Mouse (Mus musculus): ENCODE data around the gene Lrrc27. TPM values are rescaled to one million over a fixed set of nuclear protein-coding genes. Genes with fewer than 3 reads are reported as not detected.

Gene Lrrc27
- total and polyA plus RNA-seq, 2 experiments, result 0.28 to 1.1 TPM

- Histone ChIP-seq H3K4me1 (ENCODE audit: control insufficient read depth, insufficient read depth, low read length) (0 out of 2 replicates have a peak, but pooled peaks cover 4% of the 10 kb centered on the region), H3K27ac (replicated peaks; ENCODE audit: insufficient read depth, low read depth, low read length) (no peak overlapping the region), H3K79me2 (ENCODE audit: control insufficient read depth, insufficient read depth, low read length) (no peaks in the 10 kb centered on the region), H3K36me3 (ENCODE audit: control insufficient read depth, insufficient read depth, low read length) (no peaks in the 10 kb centered on the region), H3K27me3 (ENCODE audit: control insufficient read depth, insufficient read depth, low read length) (no peaks in the 10 kb centered on the region), H3K4me3 (ENCODE audit: insufficient read depth, low read depth, low read length) (no peak overlapping the region), H3K9ac (ENCODE audit: low read depth, low read length) (no peak overlapping the region)
- DNase-seq (ENCODE audit: extremely low read depth, low read depth, low spot score), result no peak
- TF ChIP-seq CTCF (IDR thresholded peaks at IDR 0.05; ENCODE audit: low read depth, low read length), result no peak
- TF ChIP-seq POLR2A (IDR thresholded peaks at IDR 0.05; ENCODE audit: extremely low read depth, insufficient read depth, low read length), result no peak
- WGBS, result 67% methylated on average over 6 of the region's 6 CpGs
These were observed 52.8 kb downstream of the Lrrc27 start for GRCm38 (mm10) chr7:139265634-139266033.

DNA sequence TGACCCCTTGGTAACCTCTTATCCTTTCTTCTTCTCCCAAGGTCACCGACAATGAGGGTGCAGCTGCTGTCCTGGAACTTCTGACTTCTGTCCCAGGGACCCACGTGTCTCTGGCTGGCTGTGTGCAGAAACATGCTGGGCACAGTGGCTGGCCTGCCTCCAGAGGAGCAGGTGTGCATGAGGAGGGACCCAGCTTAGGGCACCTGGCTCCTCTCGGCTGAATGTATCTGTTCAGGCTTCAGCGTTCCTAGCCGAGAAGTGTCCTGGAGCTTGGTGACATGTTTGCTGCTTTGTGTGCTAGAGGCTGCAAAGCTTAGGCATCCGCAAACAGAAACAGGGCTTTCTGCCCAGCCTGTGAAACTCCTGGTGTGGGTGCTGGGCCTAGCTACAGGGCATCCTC, 53.6 kb downstream of the Lrrc27 start:
- Histone ChIP-seq H3K27me3 (ENCODE audit: control insufficient read depth, insufficient read depth, low read length) (no peaks in the 10 kb centered on the region), H3K9ac (ENCODE audit: low read depth, low read length) (no peak overlapping the region), H3K79me2 (ENCODE audit: control insufficient read depth, insufficient read depth, low read length) (no peaks in the 10 kb centered on the region), H3K4me1 (ENCODE audit: control insufficient read depth, insufficient read depth, low read length) (0 out of 2 replicates have a peak, but pooled peaks cover 4% of the 10 kb centered on the region), H3K4me3 (ENCODE audit: insufficient read depth, low read depth, low read length) (no peak overlapping the region), H3K27ac (replicated peaks; ENCODE audit: insufficient read depth, low read depth, low read length) (no peak overlapping the region), H3K36me3 (ENCODE audit: control insufficient read depth, insufficient read depth, low read length) (no peaks in the 10 kb centered on the region)
- TF ChIP-seq POLR2A (IDR thresholded peaks at IDR 0.05; ENCODE audit: extremely low read depth, insufficient read depth, low read length), result no peak
- no peak for TF ChIP-seq CTCF (IDR thresholded peaks at IDR 0.05; ENCODE audit: low read depth, low read length)
- WGBS, result 47% methylated on average over 6 of the region's 6 CpGs
- peak; percentile 7 for DNase-seq (ENCODE audit: extremely low read depth, low read depth, low spot score)

DNA sequence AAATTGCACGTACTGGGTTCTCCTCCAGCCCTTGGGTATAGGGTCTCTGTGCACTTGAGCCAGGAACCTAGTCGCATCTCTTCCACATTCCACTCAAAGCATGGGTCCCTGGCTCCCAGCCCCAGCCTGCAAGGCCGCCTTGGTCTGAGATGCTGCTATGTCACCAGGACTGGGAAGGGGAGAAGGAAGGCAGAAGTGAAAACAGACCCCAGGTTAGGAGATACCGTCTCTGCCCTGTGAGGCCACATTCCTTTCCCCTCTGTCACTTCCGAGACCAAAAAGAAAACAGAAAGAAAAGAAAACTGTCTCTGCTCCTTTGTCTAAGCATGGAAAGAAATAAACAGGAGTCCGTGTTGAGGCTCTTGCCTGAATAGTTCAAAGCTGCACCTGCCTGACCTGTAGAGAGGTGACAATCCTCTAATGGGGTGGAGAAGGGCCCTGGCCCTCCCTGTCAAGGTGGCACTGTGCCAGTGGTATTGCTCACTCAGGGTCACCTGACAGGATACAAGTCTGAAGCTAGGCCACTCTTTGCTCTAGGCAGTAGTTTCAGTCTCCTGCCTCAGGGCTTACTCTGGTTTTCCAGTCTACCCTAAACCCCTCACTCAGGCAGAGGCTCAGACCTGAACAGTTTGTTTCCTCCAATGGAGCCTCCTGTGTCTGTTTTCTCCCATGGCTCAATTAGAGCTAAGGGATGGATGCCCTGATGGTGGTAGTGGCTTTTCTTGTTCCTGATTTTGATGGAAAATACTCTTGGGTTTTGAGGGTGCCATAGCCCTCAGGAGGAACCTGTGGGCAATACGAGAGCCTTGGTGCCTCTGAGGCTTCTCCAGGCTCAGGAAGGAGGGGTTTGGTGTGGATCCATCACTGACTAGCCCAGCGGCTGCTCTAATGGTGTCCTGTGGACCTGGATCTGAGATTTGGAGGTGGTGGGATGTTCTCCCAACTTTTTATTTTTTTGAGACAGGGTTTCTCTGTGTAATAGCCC, 54.4 kb downstream of the Lrrc27 start:
- H3K4me3 ChIP-seq (ENCODE audit: insufficient read depth, low read depth, low read length), result no peak overlapping the region
- H3K79me2 ChIP-seq (ENCODE audit: control insufficient read depth, insufficient read depth, low read length), result no peaks in the 10 kb centered on the region
- TF ChIP-seq CTCF (IDR thresholded peaks at IDR 0.05; ENCODE audit: low read depth, low read length) (no peak), POLR2A (IDR thresholded peaks at IDR 0.05; ENCODE audit: extremely low read depth, insufficient read depth, low read length) (no peak)
- WGBS, result 78% methylated on average over 8 of the region's 8 CpGs
- H3K27me3 ChIP-seq (ENCODE audit: control insufficient read depth, insufficient read depth, low read length), result no peaks in the 10 kb centered on the region
- 0 out of 2 replicates have a peak, but pooled peaks cover 4% of the 10 kb centered on the region for H3K4me1 ChIP-seq (ENCODE audit: control insufficient read depth, insufficient read depth, low read length)
- no peaks in the 10 kb centered on the region for H3K36me3 ChIP-seq (ENCODE audit: control insufficient read depth, insufficient read depth, low read length)
- DNase-seq (ENCODE audit: extremely low read depth, low read depth, low spot score), result no peak
- no peak overlapping the region for H3K27ac ChIP-seq (replicated peaks; ENCODE audit: insufficient read depth, low read depth, low read length)
- no peak overlapping the region for H3K9ac ChIP-seq (ENCODE audit: low read depth, low read length)

DNA sequence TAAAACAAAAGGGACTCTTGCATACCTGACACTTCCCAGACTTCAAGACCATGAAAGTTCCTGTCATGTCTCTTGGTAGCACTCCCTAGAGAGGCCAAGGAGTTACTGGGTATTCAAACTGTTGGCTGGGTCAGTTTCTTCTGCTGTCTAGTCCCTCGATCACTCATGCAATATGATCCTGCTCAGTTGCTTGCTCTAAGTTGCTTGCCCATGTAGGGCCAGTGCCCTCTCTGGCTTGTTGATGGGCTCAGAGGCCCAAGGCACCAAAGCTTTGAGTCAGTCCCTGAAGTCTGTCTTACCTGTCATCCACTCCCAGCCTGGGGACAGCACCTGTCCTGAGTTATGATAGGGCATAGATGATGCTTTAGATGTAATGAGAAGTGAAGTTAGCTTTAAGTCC, 58.0 kb downstream of the Lrrc27 start:
- H3K4me3 ChIP-seq (ENCODE audit: insufficient read depth, low read depth, low read length), result no peak overlapping the region
- peaks cover 15% of the 10 kb centered on the region for H3K4me1 ChIP-seq (ENCODE audit: control insufficient read depth, insufficient read depth, low read length)
- no peaks in the 10 kb centered on the region for H3K36me3 ChIP-seq (ENCODE audit: control insufficient read depth, insufficient read depth, low read length)
- H3K9ac ChIP-seq (ENCODE audit: low read depth, low read length), result no peak overlapping the region
- no peaks in the 10 kb centered on the region for H3K27me3 ChIP-seq (ENCODE audit: control insufficient read depth, insufficient read depth, low read length)
- TF ChIP-seq POLR2A (IDR thresholded peaks at IDR 0.05; ENCODE audit: extremely low read depth, insufficient read depth, low read length), result no peak
- no peak for TF ChIP-seq CTCF (IDR thresholded peaks at IDR 0.05; ENCODE audit: low read depth, low read length)
- H3K79me2 ChIP-seq (ENCODE audit: control insufficient read depth, insufficient read depth, low read length), result no peaks in the 10 kb centered on the region
- H3K27ac ChIP-seq (replicated peaks; ENCODE audit: insufficient read depth, low read depth, low read length), result no peak overlapping the region
- DNase-seq (ENCODE audit: extremely low read depth, low read depth, low spot score), result no peak
- WGBS, result 93% methylated on average over 1 of the region's 1 CpGs

DNA sequence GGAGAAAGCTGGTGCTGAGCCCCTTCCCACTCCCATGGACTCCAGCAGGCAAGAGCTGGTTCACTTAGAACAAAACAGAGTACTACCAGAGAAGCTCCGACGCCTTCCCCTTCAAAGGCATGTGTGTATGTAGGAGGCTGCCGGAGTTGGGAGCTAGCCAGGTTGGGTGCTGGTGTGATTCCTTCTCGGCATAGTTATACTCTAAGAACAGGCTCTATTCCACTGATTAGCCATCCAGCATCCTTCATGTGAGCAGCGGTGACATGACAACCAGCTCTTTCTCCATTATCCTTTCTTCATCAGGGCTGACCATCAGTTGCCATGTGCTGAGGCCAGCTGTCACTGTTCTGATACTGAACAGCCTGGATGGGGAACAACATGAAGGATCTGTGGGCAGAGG, 59.1 kb downstream of the Lrrc27 start:
- no peaks in the 10 kb centered on the region for H3K27me3 ChIP-seq (ENCODE audit: control insufficient read depth, insufficient read depth, low read length)
- TF ChIP-seq CTCF (IDR thresholded peaks at IDR 0.05; ENCODE audit: low read depth, low read length) (no peak), POLR2A (IDR thresholded peaks at IDR 0.05; ENCODE audit: extremely low read depth, insufficient read depth, low read length) (no peak)
- no peak overlapping the region for H3K4me3 ChIP-seq (ENCODE audit: insufficient read depth, low read depth, low read length)
- no peaks in the 10 kb centered on the region for H3K79me2 ChIP-seq (ENCODE audit: control insufficient read depth, insufficient read depth, low read length)
- no peak for DNase-seq (ENCODE audit: extremely low read depth, low read depth, low spot score)
- H3K27ac ChIP-seq (replicated peaks; ENCODE audit: insufficient read depth, low read depth, low read length), result no peak overlapping the region
- H3K36me3 ChIP-seq (ENCODE audit: control insufficient read depth, insufficient read depth, low read length), result no peaks in the 10 kb centered on the region
- H3K9ac ChIP-seq (ENCODE audit: low read depth, low read length), result no peak overlapping the region
- H3K4me1 ChIP-seq (ENCODE audit: control insufficient read depth, insufficient read depth, low read length), result peaks cover 12% of the 10 kb centered on the region
- 88% methylated on average over 5 of the region's 5 CpGs for WGBS

Data from liver, adult 2 months (tissue).